Mouse (Mus musculus) heart, embryonic 12.5 days (tissue): ENCODE measurements around the gene Atg9b. TPM values are rescaled to one million over a fixed set of nuclear protein-coding genes. Genes with fewer than 3 reads are reported as not detected.

ENCODE experiments used
- ATAC-seq: fragments of 200-750 bp; cut with Nextera tagmentation; 2 replicates; pipeline ENCODE4 v1.8.0; 2017; ENCODE audit warnings: moderate TSS enrichment, moderate library complexity; ENCODE audit not compliant: insufficient number of reproducible peaks, low FRiP score
- H3K27ac ChIP-seq: fragments of 300-500 bp; sonication (generic); 2 replicates; pipeline ENCODE4 v1.5.1; 2016; ENCODE audit warnings: mild to moderate bottlenecking, moderate library complexity; ENCODE audit not compliant: poor library complexity, severe bottlenecking
- H3K27me3 ChIP-seq: fragments of 300-500 bp; sonication (generic); replicated peaks from 2 replicates; pipeline ENCODE4 v1.6.1; 2016; ENCODE audit warnings: mild to moderate bottlenecking, moderate library complexity
- H3K36me3 ChIP-seq: fragments of 300-500 bp; sonication (generic); 2 replicates; pipeline ENCODE4 v1.6.1; 2016; ENCODE audit warnings: mild to moderate bottlenecking, moderate library complexity
- H3K4me1 ChIP-seq: fragments of 300-500 bp; sonication (generic); replicated peaks from 2 replicates; pipeline ENCODE4 v1.6.1; 2016; ENCODE audit warnings: mild to moderate bottlenecking
- H3K4me2 ChIP-seq: fragments of 300-500 bp; sonication (generic); 2 replicates; pipeline ENCODE4 v1.6.1; 2016; ENCODE audit warnings: mild to moderate bottlenecking, moderate library complexity
- H3K4me3 ChIP-seq: fragments of 300-500 bp; sonication (generic); 2 replicates; pipeline ENCODE4 v1.5.1; 2016; ENCODE audit warnings: mild to moderate bottlenecking
- H3K9ac ChIP-seq: fragments of 300-500 bp; sonication (generic); 2 replicates; pipeline ENCODE4 v1.6.1; 2016; ENCODE audit warnings: mild to moderate bottlenecking, moderate library complexity
- H3K9me3 ChIP-seq: fragments of 300-500 bp; sonication (generic); replicated peaks from 2 replicates; pipeline ENCODE4 v1.6.1; 2016; ENCODE audit warnings: mild to moderate bottlenecking, moderate library complexity
- WGBS: fragments of 180-500 bp; shearing (Covaris S2); methylation state at CpG from one replicate; pipeline ENCODE4 v1.1.7; 2016; 5-methylcytosine and 5-hydroxymethylcytosine counted together
- polyA plus RNA-seq: library from polyadenylated mRNA; unstranded; fragments of >200 nt; fragmentation: Nextera tagmentation; extraction: Ambion mirVana; gene quantifications from 2 replicates; pipeline ENCODE4 v1.2.1, GENCODE M21; 2016

Atg9b gene
- polyA plus RNA-seq, 1 experiment from 2014 or later, result 2.6 TPM

- Histone ChIP-seq H3K9me3 (no peaks in the 10 kb centered on the region), H3K9ac (peak overlapping the region; percentile 97), H3K27me3 (no peaks in the 10 kb centered on the region), H3K4me3 (peak overlapping the region; percentile 82), H3K27ac (peak overlapping the region; percentile 99), H3K4me1 (peaks cover 84% of the 10 kb centered on the region), H3K4me2 (peak overlapping the region; percentile 91), H3K36me3 (peaks cover 23% of the 10 kb centered on the region; the same call in 1 of the 2 replicates)
- peak; percentile 19 for ATAC-seq
- WGBS, result under 1% methylated on average over 30 of the region's 30 CpGs
Observed at GRCm38 (mm10) chr5:24348546-24348945, 43.4 kb downstream of the Atg9b start.

- Histone ChIP-seq H3K36me3 (peaks cover 23% of the 10 kb centered on the region; the same call in 1 of the 2 replicates), H3K9ac (peak overlapping the region; percentile 97), H3K4me2 (peak overlapping the region; percentile 91), H3K27ac (peak overlapping the region; percentile 99), H3K27me3 (no peaks in the 10 kb centered on the region), H3K4me1 (peaks cover 84% of the 10 kb centered on the region), H3K9me3 (no peaks in the 10 kb centered on the region), H3K4me3 (peak overlapping the region; percentile 82)
- under 1% methylated on average over 41 of the region's 41 CpGs for WGBS
- ATAC-seq, result peak; percentile 13; the same call in 1 of the 2 replicates
Observed at GRCm38 (mm10) chr5:24348128-24348527, 43.8 kb downstream of the Atg9b start.

- H3K4me2 ChIP-seq, result peak overlapping the region; percentile 91
- H3K27me3 ChIP-seq, result no peaks in the 10 kb centered on the region
- no peak overlapping the region for H3K9ac ChIP-seq
- peaks cover 23% of the 10 kb centered on the region; the same call in 1 of the 2 replicates for H3K36me3 ChIP-seq
- peak overlapping the region; percentile 99; the same call in 1 of the 2 replicates for H3K27ac ChIP-seq
- peak overlapping the region; percentile 82; the same call in 1 of the 2 replicates for H3K4me3 ChIP-seq
- ATAC-seq, result no peak
- no peaks in the 10 kb centered on the region for H3K9me3 ChIP-seq
- peaks cover 86% of the 10 kb centered on the region for H3K4me1 ChIP-seq
- 42% methylated on average over 7 of the region's 7 CpGs for WGBS
Observed at GRCm38 (mm10) chr5:24347186-24347875, 44.6 kb downstream of the Atg9b start.

- no peak overlapping the region for H3K4me2 ChIP-seq
- H3K4me1 ChIP-seq, result peaks cover 91% of the 10 kb centered on the region
- no peak overlapping the region for H3K4me3 ChIP-seq
- no peaks in the 10 kb centered on the region for H3K9me3 ChIP-seq
- 59% methylated on average over 7 of the region's 7 CpGs for WGBS
- ATAC-seq, result no peak
- no peaks in the 10 kb centered on the region for H3K27me3 ChIP-seq
- H3K36me3 ChIP-seq, result peaks cover 23% of the 10 kb centered on the region; the same call in 1 of the 2 replicates
- no peak overlapping the region for H3K27ac ChIP-seq
- H3K9ac ChIP-seq, result no peak overlapping the region
Observed at GRCm38 (mm10) chr5:24346313-24346712, 45.6 kb downstream of the Atg9b start.

GRCm38 (mm10) chr5:24344477-24345051 is 47.4 kb downstream of the Atg9b start:
- WGBS, result 12% methylated on average over 12 of the region's 12 CpGs
- no peak overlapping the region for H3K4me3 ChIP-seq
- H3K27ac ChIP-seq, result peak overlapping the region; percentile 75
- no peaks in the 10 kb centered on the region for H3K9me3 ChIP-seq
- peaks cover 32% of the 10 kb centered on the region for H3K36me3 ChIP-seq
- peak overlapping the region; percentile 46 for H3K4me2 ChIP-seq
- H3K27me3 ChIP-seq, result no peaks in the 10 kb centered on the region
- peak; percentile 25; the same call in 1 of the 2 replicates for ATAC-seq
- H3K9ac ChIP-seq, result peak overlapping the region; percentile 45
- peaks cover 97% of the 10 kb centered on the region for H3K4me1 ChIP-seq

GRCm38 (mm10) chr5:24343977-24344436 is 47.9 kb downstream of the Atg9b start:
- Histone ChIP-seq H3K9me3 (no peaks in the 10 kb centered on the region), H3K4me2 (peak overlapping the region; percentile 46), H3K4me1 (peaks cover 97% of the 10 kb centered on the region), H3K4me3 (no peak overlapping the region), H3K27ac (peak overlapping the region; percentile 75), H3K27me3 (no peaks in the 10 kb centered on the region), H3K9ac (peak overlapping the region; percentile 45), H3K36me3 (peaks cover 38% of the 10 kb centered on the region)
- ATAC-seq, result no peak
- 11% methylated on average over 2 of the region's 2 CpGs for WGBS

GRCm38 (mm10) chr5:24343379-24343778 is 48.6 kb downstream of the Atg9b start:
- peak overlapping the region; percentile 17; the same call in 1 of the 2 replicates for H3K4me2 ChIP-seq
- peaks cover 42% of the 10 kb centered on the region for H3K36me3 ChIP-seq
- peak overlapping the region; percentile 45 for H3K9ac ChIP-seq
- H3K27me3 ChIP-seq, result no peaks in the 10 kb centered on the region
- peaks cover 97% of the 10 kb centered on the region for H3K4me1 ChIP-seq
- no peaks in the 10 kb centered on the region for H3K9me3 ChIP-seq
- H3K27ac ChIP-seq, result peak overlapping the region; percentile 75
- 0 out of 2 replicates have a peak, but pooled peaks have one; percentile 17 for ATAC-seq
- H3K4me3 ChIP-seq, result no peak overlapping the region

- peaks cover 97% of the 10 kb centered on the region for H3K4me1 ChIP-seq
Observed at GRCm38 (mm10) chr5:24342966-24343365, 49.0 kb downstream of the Atg9b start.

GRCm38 (mm10) chr5:24342205-24342963 is 49.6 kb downstream of the Atg9b start:
- Histone ChIP-seq H3K4me1 (peaks cover 97% of the 10 kb centered on the region), H3K4me2 (peak overlapping the region; percentile 17), H3K36me3 (peaks cover 43% of the 10 kb centered on the region)

More at GRCm38 (mm10) chr5:24342966-24343365, 49.0 kb downstream of the Atg9b start:
- Histone ChIP-seq H3K9me3 (no peaks in the 10 kb centered on the region), H3K4me3 (no peak overlapping the region), H3K27me3 (no peaks in the 10 kb centered on the region), H3K9ac (peak overlapping the region; percentile 45), H3K4me2 (peak overlapping the region; percentile 17), H3K27ac (peak overlapping the region; percentile 75), H3K36me3 (peaks cover 45% of the 10 kb centered on the region)
- WGBS, result 42% methylated on average over 8 of the region's 8 CpGs
- ATAC-seq, result no peak

GRCm38 (mm10) chr5:24337821-24338220 is 54.1 kb downstream of the Atg9b start:
- 21% methylated on average over 2 of the region's 2 CpGs for WGBS
- no peak overlapping the region for H3K9ac ChIP-seq
- H3K4me1 ChIP-seq, result peaks cover 90% of the 10 kb centered on the region

More at GRCm38 (mm10) chr5:24342205-24342963, 49.6 kb downstream of the Atg9b start:
- ATAC-seq, result no peak
- WGBS, result 52% methylated on average over 14 of the region's 14 CpGs
- Histone ChIP-seq H3K9ac (peak overlapping the region; percentile 45), H3K4me3 (no peak overlapping the region), H3K27me3 (no peaks in the 10 kb centered on the region), H3K9me3 (no peaks in the 10 kb centered on the region), H3K27ac (peak overlapping the region; percentile 75)

More at GRCm38 (mm10) chr5:24337821-24338220, 54.1 kb downstream of the Atg9b start:
- peak overlapping the region; percentile 88 for H3K27ac ChIP-seq
- no peaks in the 10 kb centered on the region for H3K9me3 ChIP-seq
- peaks cover 31% of the 10 kb centered on the region for H3K36me3 ChIP-seq
- no peak overlapping the region for H3K4me3 ChIP-seq
- no peaks in the 10 kb centered on the region for H3K27me3 ChIP-seq
- H3K4me2 ChIP-seq, result peak overlapping the region; percentile 15
- ATAC-seq, result no peak
